Mouse (Mus musculus): ENCODE results near the gene Imp4.

Imp4 gene

DNA sequence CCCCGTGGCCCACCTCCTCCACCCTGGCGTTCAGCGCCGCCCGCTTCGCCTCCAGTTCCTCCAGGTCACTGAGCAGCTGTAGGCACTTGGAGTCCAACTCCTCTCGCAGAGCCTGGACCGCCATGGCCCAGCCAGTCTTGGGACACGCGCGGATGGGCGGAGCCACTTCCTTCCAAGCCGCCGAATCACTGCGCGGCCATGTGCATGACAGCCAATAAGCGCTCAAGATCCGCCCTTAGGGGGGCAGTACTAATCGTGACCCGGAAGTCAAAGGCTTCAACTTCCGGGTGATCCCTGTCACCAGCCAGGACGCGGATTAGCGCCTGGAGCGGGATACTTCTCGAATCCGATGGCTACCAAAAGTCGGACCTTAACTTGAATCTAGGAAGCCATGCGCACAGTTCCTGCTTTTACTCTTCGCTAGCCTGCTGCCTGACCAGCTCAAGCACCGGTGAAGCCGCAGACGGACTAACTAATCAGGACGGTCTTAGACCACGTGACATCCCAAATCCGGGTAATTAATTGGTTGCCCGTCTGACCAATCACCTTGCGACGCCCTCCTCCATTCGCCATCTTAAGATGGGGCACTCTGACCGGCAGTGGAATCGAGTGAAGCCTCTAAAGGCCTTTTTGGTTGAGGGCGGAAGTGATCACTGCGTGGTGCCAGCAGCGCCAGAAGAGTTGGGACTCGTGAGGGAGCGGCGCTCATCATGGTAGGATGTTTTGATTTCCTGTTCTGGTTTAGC is at the start of gene Imp4, which contains the start of gene Ccdc115:
Gene Imp4, plus strand, starts transcription at position 637 of the 746 bp plus-strand sequence.
Gene Ccdc115, minus strand, starts transcription at position 458 of the 746 bp plus-strand sequence.
- DNase-seq (ENCODE audit: low spot score in 2 of 2), result peak; percentile 91 to 96

GRCm38 (mm10) chr1:34396321-34396720 is 43.3 kb upstream of the Imp4 start:
- DNase-seq (ENCODE audit: low spot score in 2 of 2), result no peak

DNA sequence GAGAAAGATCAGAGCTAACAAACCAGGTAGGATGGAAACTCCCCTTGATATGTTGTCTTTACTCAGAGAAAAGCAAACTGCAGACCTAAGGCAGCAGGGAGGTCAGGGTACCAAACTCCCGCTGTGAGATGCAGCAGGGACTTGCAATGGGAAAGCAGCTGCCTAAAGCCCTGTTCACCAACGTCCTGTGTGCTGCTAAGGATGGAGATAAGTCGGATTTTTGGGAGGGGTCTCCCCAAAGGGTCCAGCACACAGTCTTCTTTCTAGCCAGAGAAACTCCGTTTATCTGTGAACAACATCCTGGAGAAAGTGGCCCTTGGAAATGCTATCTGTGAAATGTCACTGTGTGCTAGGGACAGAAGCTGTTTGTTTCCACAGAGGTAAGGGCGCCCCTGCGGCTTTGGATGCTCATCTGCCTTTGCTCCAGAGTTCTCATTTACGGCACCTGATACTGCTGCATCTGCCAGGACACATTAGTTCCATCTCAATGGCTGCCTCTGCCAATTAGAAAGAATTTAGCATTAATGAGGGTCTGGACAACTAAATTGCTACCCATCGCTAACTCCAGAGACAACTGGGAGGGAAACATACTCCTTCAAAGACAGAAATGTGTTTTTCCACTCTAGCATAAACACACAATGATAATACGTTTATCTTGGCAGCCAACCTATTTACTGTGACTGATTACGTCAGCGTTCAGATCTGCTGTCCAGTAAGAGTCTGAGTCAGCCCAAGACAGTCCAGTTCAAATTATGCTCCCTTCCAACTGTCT is 40.3 kb upstream of the Imp4 start:
- DNase-seq (ENCODE audit: low spot score in 2 of 2), result no peak

- no peak for DNase-seq (ENCODE audit: low spot score in 2 of 2)
These were observed 11.2 kb upstream of the Imp4 start for GRCm38 (mm10) chr1:34428466-34428865.

GRCm38 (mm10) chr1:34429281-34429680 is 10.4 kb upstream of the Imp4 start:
- DNase-seq (ENCODE audit: low spot score in 2 of 2), result no peak

DNA sequence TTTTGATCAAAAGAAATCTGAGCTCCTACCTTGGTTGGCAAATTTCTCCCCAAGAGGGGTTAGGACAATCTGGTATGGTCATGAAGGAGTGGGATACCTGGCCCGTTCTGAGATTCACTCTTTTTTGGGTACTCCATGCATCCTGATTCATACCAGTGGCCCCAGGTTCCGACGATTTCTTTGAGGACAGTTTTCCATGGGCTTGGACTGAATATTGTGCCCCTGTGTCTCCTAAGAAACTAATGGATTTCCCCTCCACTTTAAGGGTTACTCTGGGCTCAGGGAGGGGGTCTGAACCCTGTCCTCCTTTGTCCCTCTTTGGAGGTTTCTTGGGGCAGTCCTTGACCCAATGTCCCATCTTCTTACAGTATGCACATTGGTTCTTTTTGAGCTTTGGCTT is 8.7 kb upstream of the Imp4 start:
- DNase-seq (ENCODE audit: low spot score in 2 of 2), result peak in 1 of 2 experiments; percentile 3

GRCm38 (mm10) chr1:34431431-34431830 is 8.2 kb upstream of the Imp4 start:
- DNase-seq (ENCODE audit: low spot score in 2 of 2), result peak in 1 of 2 experiments; percentile 7

- DNase-seq (ENCODE audit: low spot score in 2 of 2), result peak in 1 of 2 experiments; percentile 44
These were observed 7.3 kb upstream of the Imp4 start for GRCm38 (mm10) chr1:34432411-34432775.

- peak in 1 of 2 experiments; percentile 37 for DNase-seq (ENCODE audit: low spot score in 2 of 2)
These were observed 6.7 kb upstream of the Imp4 start for GRCm38 (mm10) chr1:34432776-34433481.

DNA sequence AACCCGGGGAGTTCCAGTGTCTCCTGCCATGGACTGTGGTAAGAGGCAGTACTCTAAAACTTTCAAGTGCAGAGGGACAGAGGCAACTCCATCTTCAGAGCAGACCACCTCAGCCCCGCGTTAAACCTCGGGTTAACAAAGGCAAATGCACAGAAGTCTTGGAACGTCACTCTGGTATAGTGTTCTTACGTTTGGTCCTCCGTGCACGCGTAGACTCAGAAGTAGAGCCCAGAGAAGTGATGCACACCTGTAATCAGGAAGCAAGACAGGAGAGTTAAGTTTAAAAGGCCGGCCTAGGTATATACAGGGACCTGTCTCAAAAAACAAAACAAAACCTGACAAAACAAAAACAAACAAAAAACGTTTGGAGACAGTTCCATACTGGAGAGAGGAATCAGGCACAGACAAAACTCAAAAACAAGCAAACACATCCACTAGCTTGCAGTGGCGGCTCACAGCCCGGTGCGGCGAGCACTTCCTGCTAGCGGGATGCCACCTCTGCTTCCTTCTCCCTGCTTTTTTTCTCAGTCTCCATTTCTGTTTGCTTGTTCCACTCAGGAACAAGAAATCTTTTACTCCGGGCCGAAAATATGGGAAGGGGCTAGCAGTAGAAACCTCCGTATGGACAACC is 5.6 kb upstream of the Imp4 start:
- peak; percentile 22 to 46 for DNase-seq (ENCODE audit: low spot score in 2 of 2)

DNA sequence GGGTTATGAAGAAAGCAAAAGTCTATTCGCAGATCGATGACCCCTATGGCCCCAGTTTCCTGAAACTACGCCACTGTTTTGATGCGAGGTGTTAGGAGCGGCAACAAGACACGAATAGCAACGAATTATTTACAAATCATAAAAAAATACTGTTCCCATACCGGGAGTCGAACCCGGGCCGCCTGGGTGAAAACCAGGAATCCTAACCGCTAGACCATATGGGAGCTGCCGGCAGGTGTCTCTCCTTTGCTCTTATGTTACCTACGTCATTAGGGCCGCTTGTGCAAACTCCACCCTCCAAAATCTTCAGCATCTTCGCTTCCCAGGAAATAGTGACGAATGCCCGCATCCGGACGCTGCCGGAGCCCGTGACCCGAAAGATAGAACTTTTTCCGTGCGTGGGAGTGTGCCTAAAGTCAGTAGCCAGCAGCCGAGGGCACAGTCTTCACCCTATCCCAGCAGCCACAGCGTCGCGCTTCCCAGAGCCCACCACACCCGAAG is 4.9 kb upstream of the Imp4 start:
- DNase-seq (ENCODE audit: low spot score in 2 of 2), result peak; percentile 86 to 88

GRCm38 (mm10) chr1:34435371-34436120 is 4.1 kb upstream of the Imp4 start:
- peak in 1 of 2 experiments; percentile 6 for DNase-seq (ENCODE audit: low spot score in 2 of 2)

DNA sequence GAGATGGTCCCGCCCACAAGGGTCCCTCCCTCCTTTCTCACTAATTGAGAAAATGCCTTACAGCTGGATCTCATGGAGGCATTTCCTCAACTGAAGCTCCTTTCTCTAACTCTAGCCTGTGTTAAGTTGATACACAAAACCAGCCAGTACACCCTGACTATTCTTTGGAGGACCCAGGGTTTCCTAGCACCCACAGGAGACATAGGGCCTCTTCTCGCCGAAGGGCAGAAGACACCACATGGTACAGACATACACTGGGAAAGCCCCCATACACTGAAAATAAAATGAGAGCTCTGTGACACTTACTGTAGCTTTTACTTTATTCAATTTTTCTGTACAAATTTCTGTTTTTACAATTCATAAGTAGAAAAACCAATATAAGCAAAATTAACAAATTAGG is 3.3 kb upstream of the Imp4 start:
- DNase-seq (ENCODE audit: low spot score in 2 of 2), result peak in 1 of 2 experiments; percentile 4

DNA sequence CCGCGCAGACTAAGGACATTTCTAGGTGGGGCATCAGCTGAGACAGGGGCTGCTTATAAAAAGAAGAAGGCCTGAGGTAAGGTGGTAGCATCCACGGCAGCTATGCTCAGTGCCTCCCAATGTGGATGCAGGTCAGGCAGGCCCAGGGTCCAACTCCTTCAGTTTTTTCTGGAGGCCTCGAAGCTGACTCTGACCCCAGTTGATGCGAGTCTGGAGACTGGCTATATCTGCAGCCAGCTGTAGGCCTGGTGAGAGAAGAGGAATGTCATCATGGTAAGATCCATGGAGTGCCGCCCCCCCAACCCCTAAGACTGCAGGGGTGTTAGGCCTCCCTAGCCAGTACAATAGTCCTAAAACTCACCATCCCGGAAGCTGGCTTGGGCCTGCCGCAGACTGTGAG is 2.3 kb upstream of the Imp4 start:
- peak in 1 of 2 experiments; percentile 12 for DNase-seq (ENCODE audit: low spot score in 2 of 2)

GRCm38 (mm10) chr1:34438381-34439051 is 1.1 kb upstream of the Imp4 start:
- DNase-seq (ENCODE audit: low spot score in 2 of 2), result peak in 1 of 2 experiments; percentile 12

DNA sequence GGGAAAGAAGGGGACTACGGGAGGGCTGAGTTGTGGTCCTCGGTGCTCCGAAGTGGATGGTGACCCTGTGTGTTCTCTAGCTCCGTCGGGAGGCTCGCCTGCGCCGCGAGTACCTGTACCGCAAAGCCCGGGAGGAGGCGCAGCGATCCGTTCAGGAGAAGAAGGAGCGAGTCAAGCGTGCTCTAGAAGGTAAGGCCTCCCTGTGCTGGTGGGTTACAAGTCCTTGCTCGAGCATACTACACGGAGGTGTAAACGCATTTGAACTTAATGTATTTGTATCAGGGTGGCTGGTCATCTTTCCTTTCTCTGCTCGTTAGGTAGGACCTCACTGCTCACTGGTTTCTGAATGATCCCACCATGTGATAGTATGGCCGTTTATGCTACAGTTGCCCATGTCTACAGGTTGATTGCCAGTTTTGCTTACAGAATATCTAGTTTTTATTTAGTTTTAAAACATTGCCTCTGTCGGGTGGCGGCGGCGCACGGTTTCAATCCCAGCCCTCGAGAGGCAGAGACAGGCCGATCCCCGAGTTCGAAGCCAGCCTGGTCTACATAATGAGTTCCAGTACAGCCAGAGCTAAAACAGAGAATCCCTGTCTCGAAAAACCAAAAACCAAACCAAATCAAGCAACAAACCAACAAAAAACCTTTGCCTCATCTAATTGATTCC is 445 bp downstream of the Imp4 start:
- peak; percentile 58 to 76 for DNase-seq (ENCODE audit: low spot score in 2 of 2)

GRCm38 (mm10) chr1:34443124-34443523 is 3.5 kb downstream of the Imp4 start:
- DNase-seq (ENCODE audit: low spot score in 2 of 2), result no peak

DNA sequence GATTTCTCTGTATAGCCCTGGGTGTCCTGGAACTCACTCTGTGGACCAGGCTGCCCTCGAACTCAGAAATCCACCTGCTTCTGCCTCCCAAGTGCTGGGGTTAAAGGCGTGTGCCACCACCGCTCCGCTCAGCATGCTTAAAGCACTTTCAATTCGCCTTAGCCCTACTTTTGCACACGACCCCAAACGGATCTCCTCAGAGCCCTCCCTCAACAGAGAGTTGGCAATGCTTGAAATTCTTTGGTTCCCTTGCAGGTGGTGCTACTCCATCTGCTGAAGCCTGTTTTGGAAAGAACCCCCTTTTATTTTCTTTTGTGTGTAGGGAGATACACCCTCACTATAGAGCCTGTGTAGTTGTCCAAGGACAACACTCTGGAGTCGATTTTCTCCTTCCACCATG is 18.8 kb downstream of the Imp4 start:
- no peak for DNase-seq (ENCODE audit: low spot score in 2 of 2)

GRCm38 (mm10) chr1:34459284-34460060 is 19.8 kb downstream of the Imp4 start, which contains the start of gene Ptpn18:
Ptpn18 (plus strand) TSS chr1:34459762.
- peak; percentile 92 to 93 for DNase-seq (ENCODE audit: low spot score in 2 of 2)

Data from spleen, postnatal 10 days (tissue).